Mouse (Mus musculus): ENCODE measurements at regions not wholly inside any gene's neighbourhood (a gene's known extent, or its start where the extent isn't known, plus 50 kb on each side); places are given as distances from the start of the nearest gene placed in this dataset.

GRCm38 (mm10) chr8:31422241-31422640 lies 2006.3 kb upstream of the 5930422O12Rik start:
- intact Hi-C loops (cut with DNase I), result no loop called here
- no peak overlapping the region for H3K9ac ChIP-seq (ENCODE audit: low read depth, low read length)
- TF ChIP-seq EP300 (IDR thresholded peaks at IDR 0.05; ENCODE audit: insufficient read depth, low read depth, low read length) (no peak), CTCF (IDR thresholded peaks at IDR 0.05) (no peak), POLR2A (IDR thresholded peaks at IDR 0.05; ENCODE audit: insufficient read depth, low read depth, low read length) (no peak)
- H3K79me2 ChIP-seq (replicated peaks; ENCODE audit: control insufficient read depth, insufficient read depth, low read length), result no peaks in the 10 kb centered on the region
- H3K27me3 ChIP-seq (ENCODE audit: control insufficient read depth, insufficient read depth, low read length), result no peaks in the 10 kb centered on the region
- no peak overlapping the region for H3K27ac ChIP-seq
- no peak for DNase-seq
- H3K4me1 ChIP-seq (ENCODE audit: control insufficient read depth, insufficient read depth, low read length), result no peaks in the 10 kb centered on the region
- 58% methylated on average over 3 of the region's 3 CpGs for WGBS
- H3K36me3 ChIP-seq (ENCODE audit: control insufficient read depth, insufficient read depth, low read length), result no peaks in the 10 kb centered on the region
- H3K4me3 ChIP-seq, result no peak overlapping the region

GRCm38 (mm10) chr8:31427706-31428105 lies 2000.8 kb upstream of the 5930422O12Rik start:
- intact Hi-C loops (cut with DNase I), result no loop called here
- H3K79me2 ChIP-seq (replicated peaks; ENCODE audit: control insufficient read depth, insufficient read depth, low read length), result no peaks in the 10 kb centered on the region
- H3K4me3 ChIP-seq, result no peak overlapping the region
- DNase-seq, result no peak
- whole genome bisulfite sequencing, result 88% methylated on average over 4 of the region's 4 CpGs
- no peaks in the 10 kb centered on the region for H3K27me3 ChIP-seq (ENCODE audit: control insufficient read depth, insufficient read depth, low read length)
- no peaks in the 10 kb centered on the region for H3K36me3 ChIP-seq (ENCODE audit: control insufficient read depth, insufficient read depth, low read length)
- H3K9ac ChIP-seq (ENCODE audit: low read depth, low read length), result no peak overlapping the region
- TF ChIP-seq POLR2A (IDR thresholded peaks at IDR 0.05; ENCODE audit: insufficient read depth, low read depth, low read length), result no peak
- TF ChIP-seq CTCF (IDR thresholded peaks at IDR 0.05), result no peak
- TF ChIP-seq EP300 (IDR thresholded peaks at IDR 0.05; ENCODE audit: insufficient read depth, low read depth, low read length), result no peak
- H3K27ac ChIP-seq, result no peak overlapping the region
- no peaks in the 10 kb centered on the region for H3K4me1 ChIP-seq (ENCODE audit: control insufficient read depth, insufficient read depth, low read length)

GRCm38 (mm10) chr8:31436445-31437191 lies 1991.9 kb upstream of the 5930422O12Rik start:
- H3K4me1 ChIP-seq (ENCODE audit: control insufficient read depth, insufficient read depth, low read length), result no peaks in the 10 kb centered on the region
- no peak overlapping the region for H3K4me3 ChIP-seq
- no peaks in the 10 kb centered on the region for H3K36me3 ChIP-seq (ENCODE audit: control insufficient read depth, insufficient read depth, low read length)
- no peaks in the 10 kb centered on the region for H3K79me2 ChIP-seq (replicated peaks; ENCODE audit: control insufficient read depth, insufficient read depth, low read length)
- no peak overlapping the region for H3K27ac ChIP-seq
- H3K27me3 ChIP-seq (ENCODE audit: control insufficient read depth, insufficient read depth, low read length), result no peaks in the 10 kb centered on the region
- TF ChIP-seq EP300 (IDR thresholded peaks at IDR 0.05; ENCODE audit: insufficient read depth, low read depth, low read length) (no peak), POLR2A (IDR thresholded peaks at IDR 0.05; ENCODE audit: insufficient read depth, low read depth, low read length) (no peak), CTCF (IDR thresholded peaks at IDR 0.05) (no peak)
- intact Hi-C loops (cut with DNase I), result no loop called here
- H3K9ac ChIP-seq (ENCODE audit: low read depth, low read length), result no peak overlapping the region
- WGBS, result 85% methylated on average over 10 of the region's 10 CpGs
- no peak for DNase-seq

- no peaks in the 10 kb centered on the region for H3K4me1 ChIP-seq (ENCODE audit: control insufficient read depth, insufficient read depth, low read length)
- no peaks in the 10 kb centered on the region for H3K79me2 ChIP-seq (replicated peaks; ENCODE audit: control insufficient read depth, insufficient read depth, low read length)
- H3K9ac ChIP-seq (ENCODE audit: low read depth, low read length), result no peak overlapping the region
- no peaks in the 10 kb centered on the region for H3K27me3 ChIP-seq (ENCODE audit: control insufficient read depth, insufficient read depth, low read length)
- H3K4me3 ChIP-seq, result no peak overlapping the region
- TF ChIP-seq CTCF (IDR thresholded peaks at IDR 0.05), result no peak
- TF ChIP-seq EP300 (IDR thresholded peaks at IDR 0.05; ENCODE audit: insufficient read depth, low read depth, low read length), result no peak
- TF ChIP-seq POLR2A (IDR thresholded peaks at IDR 0.05; ENCODE audit: insufficient read depth, low read depth, low read length), result no peak
- no peak overlapping the region for H3K27ac ChIP-seq
- no peaks in the 10 kb centered on the region for H3K36me3 ChIP-seq (ENCODE audit: control insufficient read depth, insufficient read depth, low read length)
- DNase-seq, result no peak
- intact Hi-C loops (cut with DNase I), result no loop called here
- 81% methylated on average over 1 of the region's 1 CpGs for WGBS
These were observed 1983.7 kb upstream of the 5930422O12Rik start for GRCm38 (mm10) chr8:31444834-31445233.

GRCm38 (mm10) chr8:31447984-31448383 lies 1980.5 kb upstream of the 5930422O12Rik start:
- Histone ChIP-seq H3K79me2 (replicated peaks; ENCODE audit: control insufficient read depth, insufficient read depth, low read length) (no peaks in the 10 kb centered on the region), H3K27ac (no peak overlapping the region), H3K9ac (ENCODE audit: low read depth, low read length) (no peak overlapping the region), H3K36me3 (ENCODE audit: control insufficient read depth, insufficient read depth, low read length) (no peaks in the 10 kb centered on the region), H3K27me3 (ENCODE audit: control insufficient read depth, insufficient read depth, low read length) (no peaks in the 10 kb centered on the region), H3K4me1 (ENCODE audit: control insufficient read depth, insufficient read depth, low read length) (no peaks in the 10 kb centered on the region), H3K4me3 (no peak overlapping the region)
- DNase-seq, result no peak
- intact Hi-C loops (cut with DNase I), result no loop called here
- WGBS, result 72% methylated on average over 2 of the region's 2 CpGs
- no peak for TF ChIP-seq EP300 (IDR thresholded peaks at IDR 0.05; ENCODE audit: insufficient read depth, low read depth, low read length)
- TF ChIP-seq POLR2A (IDR thresholded peaks at IDR 0.05; ENCODE audit: insufficient read depth, low read depth, low read length), result no peak
- no peak for TF ChIP-seq CTCF (IDR thresholded peaks at IDR 0.05)

- Histone ChIP-seq H3K27me3 (ENCODE audit: control insufficient read depth, insufficient read depth, low read length) (no peaks in the 10 kb centered on the region), H3K9ac (ENCODE audit: low read depth, low read length) (no peak overlapping the region), H3K4me3 (no peak overlapping the region), H3K4me1 (ENCODE audit: control insufficient read depth, insufficient read depth, low read length) (no peaks in the 10 kb centered on the region), H3K79me2 (replicated peaks; ENCODE audit: control insufficient read depth, insufficient read depth, low read length) (no peaks in the 10 kb centered on the region), H3K36me3 (ENCODE audit: control insufficient read depth, insufficient read depth, low read length) (no peaks in the 10 kb centered on the region), H3K27ac (no peak overlapping the region)
- 83% methylated on average over 16 of the region's 16 CpGs for WGBS
- intact Hi-C loops (cut with DNase I), result no loop called here
- no peak for TF ChIP-seq POLR2A (IDR thresholded peaks at IDR 0.05; ENCODE audit: insufficient read depth, low read depth, low read length)
- no peak for TF ChIP-seq CTCF (IDR thresholded peaks at IDR 0.05)
- no peak for TF ChIP-seq EP300 (IDR thresholded peaks at IDR 0.05; ENCODE audit: insufficient read depth, low read depth, low read length)
- no peak for DNase-seq
These were observed 1973.6 kb upstream of the 5930422O12Rik start for GRCm38 (mm10) chr8:31454736-31455391.

Data from heart, adult 2 months (tissue).